Mouse (Mus musculus) erythroblast, adult 5-6 weeks (primary cell): ENCODE data around the gene Iqch. TPM values are rescaled to one million over a fixed set of nuclear protein-coding genes. Genes with fewer than 3 reads are reported as not detected.

Experiments used
- ATAC-seq: replicated peaks from 2 replicates; pipeline ENCODE4 v1.8.0; 2016; ENCODE audit warnings: moderate number of reproducible peaks, mild to moderate bottlenecking, moderate TSS enrichment, inconsistent platforms; ENCODE audit not compliant: poor library complexity, low FRiP score, severe bottlenecking
- total RNA-seq, 2 experiments: library from RNA; stranded (forward) in 1 of 2; stranded (reverse) in 1 of 2; fragments of 150-400 nt in 1 of 2; fragments of 200-764, 138-1000 nt in 1 of 2; gene quantifications; 2 replicates each; pipeline versions ENCODE4 v1.2.3 to v1.2.4; 2015 to 2017; ENCODE audit warnings: low replicate concordance in 2 of 2

Gene Iqch
- total RNA-seq, 2 experiments from 2014 or later = not detected

DNA sequence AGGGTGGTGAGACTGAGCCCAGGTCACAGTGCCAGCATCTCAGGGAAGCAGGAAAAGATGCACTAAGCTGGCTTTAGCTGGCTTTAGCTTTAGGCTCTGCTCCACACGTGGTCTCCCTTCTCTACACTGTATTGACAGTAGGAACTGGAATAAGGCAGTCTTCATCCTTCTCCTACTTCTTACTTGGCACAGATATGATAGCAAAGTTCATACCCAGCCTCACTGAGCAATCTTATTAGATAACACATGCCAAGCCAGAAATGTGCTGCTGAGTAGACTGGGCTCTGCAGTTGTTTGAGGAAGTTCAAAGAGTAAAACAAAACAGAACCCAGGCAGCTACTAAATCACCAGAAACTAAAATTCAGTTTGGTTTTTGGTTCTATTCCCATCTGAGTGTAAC is 11.3 kb upstream of the Iqch start:
- no peak for ATAC-seq

DNA sequence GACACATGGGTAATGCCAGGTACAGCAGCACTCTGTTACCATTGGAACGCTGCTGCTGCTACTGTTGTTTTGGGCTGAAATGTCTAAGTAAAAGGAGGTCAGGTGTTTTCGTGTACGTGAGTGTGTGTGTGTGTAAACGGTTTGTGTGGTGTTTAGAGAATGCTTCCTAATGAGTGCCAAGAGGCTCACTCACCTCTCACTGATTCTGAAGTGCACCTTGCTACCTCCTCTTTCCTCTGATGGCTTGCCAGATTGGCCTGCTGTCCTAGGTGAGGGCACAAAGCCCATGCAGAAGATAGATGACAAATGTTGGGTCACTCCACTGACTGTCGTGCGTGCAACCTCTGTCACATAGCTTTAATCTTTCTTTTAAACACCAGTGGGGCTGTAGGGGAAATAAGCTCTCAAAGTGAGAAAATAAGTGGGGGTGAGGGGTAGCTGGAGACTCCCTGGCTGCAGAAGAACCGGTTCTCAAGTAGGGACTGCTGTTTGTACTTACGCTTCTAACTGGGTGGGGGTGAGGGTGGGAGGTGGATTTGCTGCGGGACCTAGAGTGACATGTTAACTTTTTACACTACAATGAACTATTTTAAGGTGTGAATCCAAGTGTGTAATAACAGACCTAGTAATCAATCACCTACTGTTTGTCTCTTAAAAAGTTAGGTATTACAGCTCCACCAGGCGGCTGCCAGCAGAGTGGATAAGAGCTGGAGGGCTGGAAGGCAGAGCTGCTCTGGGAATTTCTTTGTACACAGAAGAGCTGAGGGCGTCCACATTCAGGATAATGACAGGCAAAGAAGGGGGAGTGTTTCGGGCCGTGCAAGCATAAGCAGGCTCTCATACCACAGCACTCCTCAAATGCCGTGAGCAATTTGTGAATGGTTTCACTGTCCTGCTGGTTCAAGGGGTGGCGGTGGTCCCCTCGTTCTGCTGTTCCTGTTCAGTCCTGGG is 10.5 kb upstream of the Iqch start:
- no peak for ATAC-seq

DNA sequence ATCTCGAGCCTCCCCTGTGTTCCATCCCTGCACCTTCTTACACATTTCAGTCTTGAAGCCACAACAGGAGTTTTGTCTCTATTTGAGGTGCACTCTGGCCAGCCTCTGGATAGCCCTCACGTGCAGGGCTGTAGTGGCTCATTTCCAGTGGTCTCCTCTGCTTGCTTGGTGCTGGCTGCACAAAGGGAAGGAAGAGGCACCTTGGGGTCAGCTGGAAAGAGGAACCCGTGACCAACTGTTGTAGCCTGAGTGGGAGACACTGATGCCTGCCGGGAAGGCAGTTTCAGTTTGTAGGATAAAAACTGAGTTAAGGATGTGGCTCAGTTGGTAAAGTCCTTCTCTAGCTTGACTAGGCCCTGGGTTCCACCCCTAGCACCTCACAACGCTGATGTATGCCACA is 9.7 kb upstream of the Iqch start:
- ATAC-seq = no peak

DNA sequence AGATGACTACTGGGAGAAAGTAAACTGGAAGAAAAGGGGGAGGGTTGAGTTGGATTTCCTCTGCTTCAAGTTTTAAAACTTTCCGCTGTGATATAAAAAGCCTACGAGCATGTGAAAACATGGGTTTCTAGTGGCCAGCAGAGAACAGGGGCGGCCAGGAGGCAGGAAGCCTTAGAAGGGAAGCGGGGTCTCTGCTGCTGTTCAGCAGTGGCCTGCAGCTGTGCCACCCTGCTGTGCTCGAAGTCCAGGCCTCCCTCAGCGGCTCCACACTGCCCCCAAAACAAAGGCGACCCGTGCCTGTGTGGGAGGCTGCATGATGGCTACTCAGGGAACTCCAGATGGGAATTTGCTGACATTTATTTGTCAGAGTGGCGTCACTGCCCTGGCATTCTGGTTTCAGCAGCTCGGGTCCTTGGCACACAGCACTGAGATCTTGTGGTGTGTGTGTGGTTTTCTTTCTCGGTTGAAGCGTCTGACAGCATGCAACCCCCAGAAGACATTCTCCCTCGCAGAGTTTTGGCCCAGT is 8.6 kb upstream of the Iqch start:
- no peak for ATAC-seq

DNA sequence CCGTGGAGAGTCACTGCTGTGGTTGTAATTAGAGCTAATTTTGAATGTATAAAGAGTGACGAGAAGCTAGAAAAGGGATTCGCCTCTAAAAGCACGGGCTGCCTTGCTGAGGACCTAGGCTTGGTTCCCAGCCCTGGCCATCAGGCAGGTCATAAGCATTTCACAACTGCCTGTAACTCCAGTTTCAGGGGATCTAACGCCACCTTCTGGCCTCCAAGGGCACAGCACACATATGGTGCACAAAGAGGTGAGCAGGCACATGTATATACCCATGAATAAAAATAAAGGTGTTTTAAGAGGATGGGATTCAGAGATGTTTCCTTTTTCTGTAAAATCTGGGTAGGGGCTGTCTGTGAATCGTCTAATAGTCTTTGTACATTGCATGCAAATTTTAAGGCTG is 7.9 kb upstream of the Iqch start:
- ATAC-seq = no peak

DNA sequence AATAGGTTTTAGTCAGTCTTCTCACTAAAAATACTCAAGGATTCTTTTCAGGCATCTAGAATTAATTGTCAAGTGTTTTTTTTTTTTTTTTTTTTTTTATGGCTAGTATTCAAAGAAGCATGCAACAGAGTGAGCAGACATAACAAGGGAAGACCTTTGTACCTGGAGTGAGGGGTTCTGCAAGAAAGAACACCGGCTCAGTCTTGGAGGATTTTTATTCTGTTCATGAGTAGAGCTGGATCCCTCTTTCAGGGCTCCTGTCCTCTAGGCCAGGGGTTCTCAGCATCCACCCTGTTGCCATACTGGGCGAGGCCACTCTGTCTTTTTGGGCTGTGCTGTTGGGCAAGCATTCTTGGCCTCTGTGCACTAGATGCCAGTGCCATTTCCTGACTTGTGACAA is 7.5 kb upstream of the Iqch start:
- ATAC-seq = no peak

DNA sequence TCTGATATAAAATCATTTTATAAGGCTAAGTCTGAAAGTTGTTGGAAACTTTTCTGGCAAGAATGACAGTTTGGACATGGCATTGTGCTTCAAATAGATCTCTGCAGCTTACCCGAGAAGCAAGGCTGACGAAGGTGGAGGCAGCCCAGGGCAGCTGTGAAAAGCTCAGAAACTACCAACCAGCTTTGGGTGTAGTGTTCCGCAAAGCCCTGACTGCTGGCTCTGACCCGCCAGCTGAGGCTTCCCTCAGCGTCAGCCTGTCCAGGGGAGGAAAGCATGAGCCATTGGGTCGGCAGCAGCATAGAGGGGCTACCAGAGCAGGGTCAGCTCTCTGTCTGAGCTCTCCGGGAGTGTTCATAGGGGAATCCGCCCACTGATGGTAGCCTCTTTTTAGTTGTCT is 7.0 kb upstream of the Iqch start:
- no peak for ATAC-seq

DNA sequence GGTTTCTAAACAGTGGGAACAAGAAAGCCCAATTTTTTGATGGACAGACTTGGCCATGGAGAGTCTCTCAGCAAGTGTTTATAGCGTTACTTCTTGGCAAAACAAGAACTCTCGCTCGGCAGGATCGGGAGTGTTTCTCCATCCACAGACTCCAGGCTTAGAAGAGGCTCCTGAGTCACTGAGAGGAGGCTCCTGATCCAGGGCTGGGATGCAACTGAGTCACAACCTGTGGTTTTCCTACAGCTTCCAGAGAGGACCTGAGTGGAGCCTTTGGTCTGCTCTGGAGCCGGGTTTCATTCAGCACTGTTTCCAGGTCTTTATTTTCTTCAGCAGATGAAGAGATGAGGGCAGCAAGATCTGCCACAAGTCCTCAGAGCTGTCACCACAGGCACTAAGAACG is 5.7 kb upstream of the Iqch start:
- no peak for ATAC-seq

DNA sequence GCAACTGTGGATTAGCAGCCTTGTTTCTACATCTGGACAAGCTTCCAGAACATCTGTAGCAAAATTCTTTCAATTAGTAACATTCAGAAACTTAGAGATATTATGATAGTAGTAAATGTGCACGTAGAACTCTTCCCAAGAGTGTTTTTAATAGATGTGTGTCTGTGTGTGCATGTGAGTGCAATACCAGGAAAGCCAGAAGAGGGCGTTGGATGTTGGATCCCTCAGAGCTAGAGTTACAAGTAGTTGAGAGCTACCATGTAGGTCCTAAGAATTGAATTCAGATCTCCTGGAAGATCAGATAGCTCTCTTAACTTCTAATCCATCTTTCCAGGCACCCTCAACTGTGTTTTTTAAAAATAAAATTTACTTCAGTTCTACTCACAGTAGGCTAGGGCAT is 4.3 kb upstream of the Iqch start:
- no peak for ATAC-seq

DNA sequence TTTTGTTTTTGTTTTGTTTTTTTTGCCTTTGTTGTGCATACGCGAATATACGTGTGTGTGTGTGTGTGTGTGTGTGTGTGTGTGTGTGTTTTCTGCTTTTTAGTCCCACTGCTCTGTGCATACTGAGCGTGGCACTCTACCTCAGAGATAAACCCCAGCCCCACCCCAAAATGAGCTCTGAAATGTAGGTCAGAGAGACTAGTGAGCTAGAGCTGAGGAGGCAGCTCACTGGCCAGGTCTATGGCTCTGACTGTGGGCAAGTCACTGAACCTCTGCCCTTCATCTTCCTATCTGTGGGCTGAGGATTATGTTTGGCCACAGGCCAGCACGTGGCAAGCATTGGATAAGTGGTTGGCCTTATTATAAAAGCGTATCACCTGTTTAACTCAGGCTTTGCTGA is 1.6 kb upstream of the Iqch start:
- ATAC-seq = peak; percentile 48; the same call in 1 of the 2 replicates

DNA sequence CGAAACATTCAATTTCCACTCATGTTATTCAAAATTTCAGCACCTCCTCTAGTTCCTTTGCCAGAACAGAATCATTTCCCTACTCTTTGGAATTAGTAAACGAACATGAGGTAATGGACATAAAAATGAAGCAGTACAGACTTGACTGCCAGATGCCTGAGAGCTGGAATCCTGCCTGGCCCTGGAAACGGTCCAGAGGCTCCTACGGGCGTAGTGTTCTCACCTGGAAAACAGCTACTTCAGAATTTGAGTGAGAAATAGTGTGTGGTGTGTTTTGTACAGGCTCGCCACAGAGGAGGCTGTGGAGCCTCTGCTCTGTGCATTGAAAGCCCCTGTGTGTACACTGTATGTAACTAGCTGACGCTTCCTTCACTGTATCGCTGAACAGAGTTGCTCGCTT is 5.6 kb downstream of the Iqch start:
- ATAC-seq = no peak

DNA sequence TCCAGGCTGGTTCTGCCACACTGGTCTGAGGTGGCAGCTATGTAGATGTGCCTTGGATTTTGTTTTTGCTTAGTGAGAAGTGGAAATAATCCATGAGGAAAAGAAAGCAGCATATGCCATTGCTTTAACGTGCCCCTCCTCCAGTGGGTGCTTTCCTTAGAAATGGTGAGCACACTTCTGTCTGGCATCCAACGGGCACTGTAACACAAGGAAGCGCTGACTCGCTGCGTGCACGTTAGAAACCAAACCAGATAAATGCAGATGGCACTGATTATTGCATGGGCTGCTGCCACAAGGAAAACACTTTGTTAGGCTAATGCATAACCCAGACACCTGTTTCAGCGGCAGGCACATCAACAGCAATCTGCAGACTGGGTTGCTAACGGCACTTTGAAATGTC is 6.6 kb downstream of the Iqch start:
- ATAC-seq = no peak

DNA sequence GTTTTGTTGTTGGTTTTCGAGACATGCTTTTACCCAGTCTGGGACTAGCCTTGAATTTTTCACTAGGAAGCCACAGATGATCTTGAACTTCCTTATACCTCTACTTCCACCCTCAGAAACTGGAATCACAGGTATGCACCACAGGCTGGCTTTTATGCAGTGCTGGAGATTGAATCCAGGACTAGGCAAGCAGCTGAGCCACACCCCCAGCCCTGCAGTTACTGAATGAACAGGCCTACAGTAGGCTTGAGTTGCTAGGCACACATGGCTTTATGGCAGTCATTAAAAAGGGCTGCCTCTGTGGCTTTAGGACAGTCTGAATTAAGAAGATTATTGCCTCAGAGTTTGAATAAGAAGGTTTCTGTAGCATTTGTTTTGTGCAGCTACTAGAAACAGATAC is 7.3 kb downstream of the Iqch start:
- no peak for ATAC-seq

DNA sequence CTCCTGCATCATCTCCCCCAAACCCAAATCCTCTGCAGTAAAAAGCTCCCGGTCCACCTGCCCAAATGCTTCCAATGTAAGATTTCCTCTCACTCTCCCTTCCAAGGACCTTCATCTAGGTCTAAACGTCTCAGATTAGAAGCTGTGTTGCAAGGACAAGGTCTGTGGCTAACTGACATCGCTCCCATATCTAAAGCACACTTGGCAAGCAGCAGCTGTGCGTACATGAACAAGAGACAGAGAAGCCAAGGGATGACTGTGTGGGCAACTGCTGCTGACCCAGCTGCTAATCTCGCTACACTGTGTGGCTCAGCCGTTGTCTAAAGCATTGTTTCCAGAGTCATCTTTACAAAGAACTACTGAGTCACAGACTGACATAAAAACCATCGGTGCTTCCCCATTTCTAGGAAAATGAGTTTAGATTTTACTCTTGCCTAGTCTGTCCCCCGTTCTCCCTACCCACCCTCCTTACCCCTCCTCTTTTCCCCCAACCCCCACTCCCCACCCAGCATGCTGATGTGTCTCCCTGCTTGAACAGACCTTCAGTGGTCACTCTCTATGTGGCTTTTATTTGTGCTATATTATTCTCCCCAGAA is 10.5 kb downstream of the Iqch start:
- no peak for ATAC-seq

DNA sequence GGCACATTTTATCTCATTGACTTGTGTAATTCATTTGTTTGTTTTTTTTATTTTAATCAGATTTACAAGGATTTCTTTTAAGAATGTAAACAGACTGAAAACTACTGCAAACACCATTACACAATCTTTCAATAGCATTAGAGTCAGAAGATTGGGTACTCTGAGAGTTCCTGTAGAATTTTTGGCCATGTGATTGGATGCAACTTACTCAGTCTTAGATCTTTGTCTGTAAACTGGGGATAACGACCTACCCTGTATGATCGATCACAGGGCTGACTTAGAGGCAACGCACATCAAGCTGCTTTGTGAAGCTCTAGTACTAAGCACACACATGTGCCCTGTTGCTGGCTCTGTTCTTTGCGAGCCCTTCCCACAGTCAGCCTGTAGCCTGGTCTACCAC is 11.7 kb downstream of the Iqch start:
- ATAC-seq = no peak

DNA sequence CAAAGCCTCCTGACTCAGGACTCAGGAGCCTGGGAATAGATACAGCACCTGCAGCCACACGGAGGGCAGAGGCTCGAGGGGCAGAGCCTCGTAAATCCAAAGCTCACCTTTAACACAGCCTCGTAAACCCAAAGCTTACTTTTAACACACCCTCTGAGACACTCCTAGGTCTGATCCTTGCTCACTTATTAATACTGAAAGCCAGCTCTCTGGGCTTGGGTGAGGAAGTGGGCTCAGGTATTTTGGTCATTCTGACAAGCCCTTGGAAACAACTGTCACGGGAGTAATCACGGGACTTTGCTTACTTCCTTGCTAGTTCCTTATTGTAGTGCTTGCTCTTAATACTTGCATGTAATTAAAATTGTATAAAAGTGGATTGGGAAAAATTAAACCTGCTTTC is 13.1 kb downstream of the Iqch start:
- no peak for ATAC-seq

DNA sequence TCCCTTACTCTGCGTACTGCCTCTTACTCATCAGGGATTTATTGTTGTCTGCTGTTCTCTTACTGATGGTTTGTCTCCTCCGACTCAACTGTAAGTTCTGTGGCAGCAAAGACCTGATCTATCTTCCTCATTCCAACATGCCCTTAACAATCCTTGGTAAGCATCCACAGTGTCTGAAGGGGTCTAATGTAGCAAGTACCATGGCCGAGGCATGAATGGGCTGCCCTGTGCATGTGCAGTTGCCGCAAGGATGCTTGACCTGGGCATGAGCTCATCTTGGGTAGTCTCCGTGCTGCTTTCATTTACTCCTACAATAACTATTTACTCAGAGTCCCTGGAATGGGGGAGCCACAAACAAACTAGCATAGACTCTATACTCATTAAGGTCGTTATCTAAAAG is 17.0 kb downstream of the Iqch start:
- no peak for ATAC-seq

DNA sequence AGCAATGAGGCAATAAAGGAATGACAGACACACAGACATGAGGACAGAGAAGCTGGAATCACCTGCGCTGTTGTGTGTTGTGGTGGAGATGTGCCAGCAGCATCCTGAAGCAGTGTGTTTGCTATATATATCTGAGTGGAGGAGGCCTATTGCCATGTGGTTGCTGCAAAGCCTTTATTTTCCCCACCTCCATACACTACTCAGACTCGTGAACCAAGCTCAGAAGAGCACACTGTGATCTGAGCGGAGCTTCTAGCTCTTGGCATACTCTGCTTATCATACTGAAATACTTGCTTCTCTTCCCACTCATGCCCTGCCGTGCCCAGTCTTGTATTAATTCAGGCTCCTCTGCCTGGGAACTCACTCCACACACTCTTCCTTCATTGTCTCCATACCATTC is 20.5 kb downstream of the Iqch start:
- ATAC-seq = no peak

DNA sequence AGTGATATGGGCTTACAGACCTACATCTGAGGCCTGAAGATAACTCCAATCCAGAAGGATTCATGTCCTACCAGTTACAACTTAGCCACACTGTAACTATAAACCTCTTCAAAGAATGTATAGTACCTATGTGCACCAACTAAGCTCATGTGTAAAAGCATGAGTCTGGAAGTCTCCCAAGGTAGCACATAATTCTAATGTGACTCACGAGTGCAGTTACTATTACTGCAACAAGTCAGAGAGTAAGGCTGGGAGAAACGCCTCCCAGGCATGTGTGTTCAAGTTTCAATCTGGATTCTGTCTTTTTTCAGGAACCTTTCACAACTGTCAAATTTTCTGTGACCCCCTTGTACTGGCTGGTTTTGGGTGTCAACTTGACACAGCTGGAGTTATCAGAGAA is 22.2 kb downstream of the Iqch start:
- ATAC-seq = no peak

DNA sequence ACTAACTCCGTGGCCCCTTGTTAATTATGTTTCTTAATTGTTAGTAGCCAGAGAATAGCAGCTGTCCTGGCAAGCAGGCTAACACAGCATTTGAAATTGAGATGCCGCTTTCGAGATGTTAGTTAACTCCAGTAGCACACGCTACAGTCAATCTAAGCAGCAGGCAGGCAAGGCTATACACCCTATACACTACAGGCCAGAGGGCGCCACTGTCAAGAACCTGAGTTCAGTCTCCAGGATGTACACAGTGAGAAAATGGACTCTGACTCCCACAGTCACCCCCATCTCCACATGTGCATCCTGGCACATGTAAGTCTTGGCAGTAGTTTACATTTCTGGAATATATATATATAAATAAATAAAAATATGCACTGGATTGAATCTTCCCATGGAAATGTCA is 22.6 kb downstream of the Iqch start:
- ATAC-seq = no peak

DNA sequence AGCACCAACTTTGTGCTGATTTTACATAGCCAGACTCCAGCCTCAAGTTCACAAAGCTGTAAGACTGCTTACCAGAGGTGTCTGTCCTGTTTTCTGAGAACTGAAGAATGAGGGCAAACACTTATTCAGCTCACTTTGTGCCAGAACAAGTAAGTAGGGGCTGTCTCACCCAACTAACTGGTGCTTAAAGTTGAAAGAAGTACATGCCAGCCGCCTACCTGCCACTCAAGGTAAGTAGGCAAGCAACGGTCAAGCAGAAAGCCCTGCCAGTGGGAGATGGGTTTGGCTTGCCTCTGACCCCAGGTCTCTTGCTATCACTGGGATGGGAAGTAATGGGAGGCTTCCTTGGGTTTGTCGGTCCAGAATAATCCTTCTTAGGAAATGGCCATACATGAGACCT is 24.8 kb downstream of the Iqch start:
- ATAC-seq = no peak
